Mouse (Mus musculus): ENCODE measurements at regions not wholly inside any gene's neighbourhood (a gene's known extent, or its start where the extent isn't known, plus 50 kb on each side); places are given as distances from the start of the nearest gene placed in this dataset.

- TF ChIP-seq CTCF (IDR thresholded peaks at IDR 0.05; ENCODE audit: low read depth, low read length) (no peak), GATA1 (IDR thresholded peaks at IDR 0.05; ENCODE audit: borderline replicate concordance, low read length) (no peak), POLR2AphosphoS5 (IDR thresholded peaks at IDR 0.05; ENCODE audit: insufficient replicate concordance, low read depth, low read length) (no peak)
These were observed 360.9 kb downstream of the Lmx1a start for GRCm38 (mm10) chr1:168049965-168050364.
